Mouse (Mus musculus) frontal cortex, adult (tissue): ENCODE measurements at regions not wholly inside any gene's neighbourhood (a gene's known extent, or its start where the extent isn't known, plus 50 kb on each side); places are given as distances from the start of the nearest gene placed in this dataset.

ENCODE experiments used
- ATAC-seq: cut with Nextera tagmentation; 2 replicates; pipeline ENCODE4 v1.9.2; 2017; ENCODE audit warnings: mild to moderate bottlenecking, moderate library complexity, mixed read lengths; ENCODE audit not compliant: low TSS enrichment

DNA sequence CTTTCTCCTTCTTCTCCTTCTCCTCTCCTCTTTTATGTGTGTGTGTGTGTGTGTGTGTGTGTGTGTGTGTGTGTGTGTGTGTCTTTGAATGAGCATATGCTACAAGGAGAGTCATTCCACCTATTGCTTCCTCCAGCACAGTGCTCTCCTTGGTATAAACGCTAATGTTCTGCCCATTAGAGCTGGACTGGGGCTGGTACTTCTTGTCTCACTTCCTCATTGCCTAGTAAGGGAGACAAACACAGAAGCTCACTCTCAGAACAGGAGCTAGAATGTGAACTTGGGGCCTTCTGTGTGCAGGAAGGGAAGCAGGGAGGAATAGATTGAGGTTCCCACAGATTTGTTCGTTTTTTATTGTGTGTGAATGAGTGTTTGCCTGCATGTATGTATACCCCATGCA, 54.9 kb upstream of the Shb start:
- no peak for ATAC-seq

GRCm38 (mm10) chr4:45586310-45586709, 54.0 kb upstream of the Shb start:
- no peak for ATAC-seq

GRCm38 (mm10) chr4:45585188-45585820, 53.0 kb upstream of the Shb start:
- no peak for ATAC-seq

- no peak for ATAC-seq
Observed at GRCm38 (mm10) chr4:45583966-45584365, 51.7 kb upstream of the Shb start.

- no peak for ATAC-seq
Observed at GRCm38 (mm10) chr4:45582496-45582895, 50.2 kb upstream of the Shb start.
